Mouse (Mus musculus) thymus, postnatal 36 days (tissue): ENCODE results near the gene Nelfcd.

Experiments
- DNase-seq, 2 experiments: peaks; one replicate each; pipeline ENCODE4 v3.0.0; 2022; ENCODE audit warnings: mixed read lengths in 2 of 2

Gene Nelfcd

DNA sequence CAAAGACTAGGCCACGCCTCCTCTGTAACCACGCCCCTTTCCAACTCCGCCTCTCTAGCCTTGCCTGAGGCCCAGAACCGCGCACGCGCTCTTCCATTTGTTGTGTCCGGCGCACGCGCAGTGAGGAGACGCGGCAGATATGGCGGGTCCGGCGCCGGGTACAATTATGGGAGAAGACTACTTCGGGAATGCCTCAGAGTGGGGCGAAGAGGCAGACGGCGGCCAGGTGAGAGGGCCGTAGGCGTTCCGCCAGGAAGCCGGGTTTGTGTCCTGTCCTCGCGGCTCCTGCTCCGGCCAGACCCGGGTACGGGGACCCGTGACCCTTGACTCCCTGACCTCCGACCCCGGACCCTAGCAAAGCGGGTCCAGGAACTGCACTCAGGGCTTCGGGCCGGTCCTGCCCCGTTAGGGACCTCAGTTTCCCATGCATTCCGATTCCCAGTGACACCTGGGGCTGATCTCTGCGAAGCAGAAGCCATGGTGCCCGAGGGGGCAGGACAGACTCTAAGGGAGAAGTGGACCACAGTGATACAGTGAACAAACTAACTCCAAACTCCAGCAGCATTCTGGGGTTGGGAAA lies at the start of gene Nelfcd:
TSS of gene Nelfcd (plus strand) at position 74 of the 580 bp plus-strand sequence.
- DNase-seq: peak; percentile 94 to 95

- no peak for DNase-seq
Measured at GRCm38 (mm10) chr2:174366571-174366970, 49.0 kb upstream of the Nelfcd start.

GRCm38 (mm10) chr2:174381021-174381420 lies 34.6 kb upstream of the Nelfcd start:
- DNase-seq: no peak

GRCm38 (mm10) chr2:174391936-174392335 lies 23.7 kb upstream of the Nelfcd start:
- no peak for DNase-seq

DNA sequence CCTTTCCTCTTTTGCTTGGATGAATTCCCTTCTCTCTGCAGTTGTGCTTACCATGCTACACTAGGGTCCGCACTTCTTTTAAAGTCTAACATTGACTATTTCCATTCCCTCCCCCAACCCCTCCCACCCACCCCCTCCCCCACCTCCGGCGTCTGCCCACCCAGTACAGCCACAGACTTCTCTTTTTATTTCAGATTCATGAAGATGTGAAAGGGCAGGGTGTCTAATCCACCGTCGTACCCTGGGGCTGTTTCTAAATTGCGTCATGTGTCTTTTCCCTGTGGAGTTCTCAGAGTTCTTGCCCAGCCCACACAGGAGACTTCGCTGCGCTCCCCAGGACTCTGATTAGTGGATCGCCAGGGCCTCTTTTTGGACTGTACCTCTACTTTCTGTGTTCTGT lies 23.1 kb upstream of the Nelfcd start:
- DNase-seq: no peak

GRCm38 (mm10) chr2:174393383-174393782 lies 22.2 kb upstream of the Nelfcd start:
- no peak for DNase-seq

DNA sequence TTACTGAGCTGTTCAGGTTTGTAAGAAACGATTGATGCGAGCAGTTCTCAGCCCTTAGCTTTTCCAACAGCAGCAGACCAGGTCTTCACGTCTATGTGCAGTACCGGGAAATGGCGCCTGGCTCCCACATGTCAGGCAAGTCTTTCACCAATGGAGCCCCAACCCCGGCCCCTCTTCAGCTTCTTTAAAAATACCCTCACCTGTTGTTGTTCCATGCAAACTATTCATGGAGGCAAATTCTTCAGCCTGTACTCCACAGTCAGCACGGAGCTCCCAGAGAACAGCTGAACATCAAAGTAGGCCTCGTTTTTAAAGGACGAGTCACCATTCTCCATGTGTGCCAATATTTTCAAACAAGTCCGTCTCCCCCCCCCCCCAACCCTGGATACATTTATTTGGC lies 19.0 kb upstream of the Nelfcd start:
- DNase-seq: no peak

DNA sequence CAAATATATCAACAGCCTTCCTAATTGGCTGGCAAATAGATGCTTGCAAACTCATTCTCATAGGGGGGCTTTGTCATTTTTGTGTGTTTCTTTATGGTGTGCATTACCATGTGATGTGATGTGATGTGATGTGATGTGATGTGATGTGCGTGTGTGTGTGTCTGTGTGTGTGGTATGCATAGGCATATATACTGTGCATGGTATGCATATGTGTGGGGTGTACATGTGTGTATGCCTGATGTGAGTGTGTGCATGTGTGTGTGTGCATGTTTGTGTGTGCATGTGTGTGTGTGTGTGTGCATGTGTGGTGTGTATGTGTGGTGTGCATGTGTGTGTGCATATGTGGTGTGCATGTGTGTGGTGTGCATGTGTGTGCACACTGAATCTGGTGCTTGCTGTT lies 18.5 kb upstream of the Nelfcd start:
- DNase-seq: no peak

- no peak for DNase-seq
Measured at GRCm38 (mm10) chr2:174397881-174398280, 17.7 kb upstream of the Nelfcd start.

GRCm38 (mm10) chr2:174400396-174400795 lies 15.2 kb upstream of the Nelfcd start:
- DNase-seq: no peak

DNA sequence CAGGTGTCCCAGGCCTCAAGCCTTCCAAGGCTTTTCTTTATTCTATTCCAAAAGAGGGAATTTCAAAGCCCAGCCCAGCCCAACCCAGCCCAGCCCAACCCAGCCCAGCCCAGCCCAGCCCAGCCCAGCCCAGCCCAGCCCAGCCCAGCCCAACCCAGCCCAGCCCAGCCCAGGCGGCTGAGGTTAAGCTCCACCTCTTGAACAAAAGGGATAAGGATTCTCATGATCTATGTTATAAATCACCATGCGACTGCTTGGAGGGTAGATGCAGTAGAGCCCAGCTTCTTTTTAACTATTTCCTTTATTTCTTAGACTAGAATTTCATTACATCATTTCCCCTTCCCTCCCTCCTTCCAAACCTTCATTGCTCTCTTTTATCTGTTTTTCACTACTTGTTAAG lies 5.4 kb upstream of the Nelfcd start:
- no peak for DNase-seq

DNA sequence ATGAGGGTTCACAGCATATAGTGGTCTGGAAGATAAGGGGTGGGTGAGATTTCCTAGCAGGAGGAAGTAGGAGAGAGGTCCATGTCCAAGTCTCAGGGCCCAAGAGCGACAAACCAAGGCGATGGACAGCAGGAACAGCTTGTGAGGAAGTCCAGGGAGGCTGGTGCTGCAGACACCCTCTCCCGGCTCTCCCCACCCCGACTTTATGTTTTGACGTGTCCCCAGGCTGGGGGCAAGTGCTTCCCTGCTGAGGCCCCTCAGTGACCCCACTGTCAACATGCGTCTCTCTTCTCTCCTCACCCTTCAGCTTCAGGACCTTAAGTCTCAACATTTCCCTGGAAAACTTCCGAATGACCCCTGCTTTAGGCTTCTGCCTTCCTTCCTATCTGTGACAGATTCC lies 2.5 kb upstream of the Nelfcd start:
- no peak for DNase-seq

GRCm38 (mm10) chr2:174415001-174415730 lies 438 bp upstream of the Nelfcd start:
- no peak for DNase-seq

GRCm38 (mm10) chr2:174421107-174421506 lies 5.5 kb downstream of the Nelfcd start:
- no peak for DNase-seq

DNA sequence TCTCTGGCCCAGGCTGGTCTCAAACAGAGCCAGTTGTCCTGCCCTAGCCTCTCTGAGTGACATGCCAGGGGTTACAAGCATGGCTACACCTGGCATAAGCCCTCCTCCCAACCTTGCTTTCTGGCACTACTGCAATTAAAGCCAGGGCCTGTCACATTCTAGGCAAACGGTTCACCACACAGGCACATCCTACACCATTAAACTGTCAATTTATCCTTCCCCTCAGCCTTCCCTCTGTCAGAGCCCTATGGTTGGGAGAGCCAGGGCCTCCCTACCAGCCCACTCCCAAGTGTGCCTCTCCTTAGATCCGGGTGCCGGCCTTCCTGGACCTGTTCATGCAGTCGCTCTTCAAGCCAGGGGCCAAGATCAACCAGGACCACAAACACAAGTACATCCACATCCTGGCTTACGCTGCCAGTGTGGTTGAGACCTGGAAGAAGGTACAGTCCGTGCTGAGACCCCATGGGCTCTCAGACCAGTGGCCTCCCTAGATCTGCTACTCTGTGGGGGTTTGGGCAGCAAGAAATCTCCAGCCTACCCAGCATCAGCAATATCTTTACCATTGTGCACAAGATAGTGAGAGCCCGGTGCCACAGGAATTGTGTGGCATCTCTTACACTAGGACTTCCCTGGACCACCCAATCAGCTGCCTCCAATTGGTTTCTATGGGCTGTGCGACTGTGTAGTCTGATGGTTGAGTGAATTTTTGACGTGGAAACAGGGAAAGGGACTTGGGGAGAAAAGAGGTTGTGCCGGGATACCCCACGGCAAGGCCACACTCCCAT lies 8.9 kb downstream of the Nelfcd start:
- DNase-seq: no peak

DNA sequence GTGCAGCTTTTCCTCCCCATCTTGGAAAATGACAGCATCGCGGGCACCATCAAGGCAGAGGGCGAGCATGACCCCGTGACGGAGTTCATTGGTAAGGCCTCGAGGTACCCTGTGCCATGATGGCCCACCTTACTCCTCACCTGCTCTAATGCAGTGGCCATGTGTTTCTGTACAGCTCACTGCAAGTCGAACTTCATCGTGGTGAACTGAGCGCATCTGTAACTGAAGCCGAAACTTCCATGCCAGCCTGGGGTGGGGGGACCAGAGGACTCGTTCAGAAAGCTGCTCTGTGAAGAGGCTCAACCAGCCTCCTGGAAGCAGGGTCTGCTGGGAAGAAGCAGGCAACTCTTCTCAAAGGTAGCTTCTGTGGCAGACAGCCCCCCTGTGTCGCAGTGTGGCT lies 11.3 kb downstream of the Nelfcd start:
- DNase-seq: no peak

GRCm38 (mm10) chr2:174428076-174428835 lies 12.7 kb downstream of the Nelfcd start:
- DNase-seq: no peak

DNA sequence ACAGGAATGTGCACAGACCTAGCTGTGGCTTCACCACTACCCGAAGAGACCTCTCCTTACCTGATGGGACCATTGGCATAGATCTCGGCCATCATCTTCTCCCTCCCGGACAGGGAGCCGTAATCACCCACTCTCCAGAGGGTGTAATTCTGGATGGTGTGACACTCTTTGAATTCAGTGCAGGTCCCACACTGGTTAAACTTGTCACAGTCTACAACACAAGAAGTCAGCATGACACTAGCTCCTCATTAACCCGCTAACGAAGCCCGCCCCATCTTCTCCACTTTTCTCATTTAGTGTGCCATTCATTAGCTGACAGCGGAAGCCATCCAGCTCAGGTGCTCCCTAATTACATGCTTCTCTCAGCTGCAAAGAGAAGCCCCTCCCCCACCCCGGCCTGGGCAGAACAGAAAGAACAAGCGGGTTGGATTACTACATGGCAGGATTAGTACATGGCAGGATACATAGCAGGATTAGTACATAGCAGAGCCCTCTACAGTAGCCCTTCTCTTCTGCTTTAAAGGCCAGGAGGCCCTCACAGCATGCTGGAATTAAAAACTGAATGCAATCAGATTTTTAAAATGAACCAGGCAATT lies 13.5 kb downstream of the Nelfcd start:
- no peak for DNase-seq

GRCm38 (mm10) chr2:174434943-174435342 lies 19.3 kb downstream of the Nelfcd start:
- no peak for DNase-seq

- no peak for DNase-seq
Measured at GRCm38 (mm10) chr2:174436076-174436701, 20.6 kb downstream of the Nelfcd start.

DNA sequence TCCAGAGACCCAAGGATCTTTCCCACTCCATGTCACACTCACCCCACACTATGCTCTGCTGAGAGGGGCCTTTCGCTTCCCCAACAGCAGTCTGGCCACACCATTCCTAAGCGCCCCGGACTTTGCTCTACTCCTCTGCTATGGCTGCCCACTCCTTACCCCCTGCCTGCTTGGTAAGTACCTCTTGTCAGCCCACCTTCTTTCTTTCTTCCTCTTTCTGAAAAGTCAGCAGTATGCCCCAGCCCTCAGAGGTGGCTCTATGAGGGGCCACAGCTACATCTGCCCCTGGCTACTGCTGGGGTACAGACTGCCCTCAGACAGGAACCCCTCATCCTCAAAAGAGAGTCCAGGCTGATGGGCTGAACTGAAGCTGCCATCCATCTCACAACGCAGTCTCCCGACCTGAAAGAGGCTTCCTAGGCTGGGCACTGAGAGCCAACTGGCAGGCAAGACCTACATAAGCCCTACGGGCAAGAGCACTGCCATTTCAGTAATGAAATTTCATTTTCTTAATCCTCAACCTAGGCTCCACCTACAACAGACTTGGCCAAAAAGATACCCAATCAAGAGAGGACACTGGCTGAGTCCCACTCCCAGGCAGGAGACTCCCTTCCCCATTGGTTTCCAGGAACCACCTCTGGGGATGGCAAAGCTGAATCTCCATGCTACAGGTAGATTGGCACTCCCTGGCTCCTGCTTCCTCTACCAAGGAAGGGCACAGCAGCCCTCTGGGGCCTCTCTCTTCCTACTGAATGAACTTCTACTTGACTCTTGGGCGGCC lies 21.5 kb downstream of the Nelfcd start:
- DNase-seq: no peak

DNA sequence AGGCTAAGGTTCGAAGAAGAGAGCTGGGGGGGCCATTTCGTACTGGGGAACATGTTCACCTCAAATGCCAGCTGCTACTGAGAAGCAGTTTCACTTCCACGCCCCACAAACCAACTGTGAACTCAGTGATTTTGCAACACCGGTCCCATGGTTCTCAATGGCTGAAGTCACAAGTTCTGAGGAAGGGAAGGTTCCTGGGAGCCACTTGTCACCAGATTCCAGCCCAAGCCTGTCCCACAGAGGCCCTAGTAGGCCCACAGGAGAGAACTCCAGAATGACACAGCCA lies 22.0 kb downstream of the Nelfcd start:
- DNase-seq: no peak
